Mouse (Mus musculus) heart, postnatal 36 days (tissue): ENCODE results near the gene Kcnip4. TPM values are rescaled to one million over a fixed set of nuclear protein-coding genes. Genes with fewer than 3 reads are reported as not detected.

Source experiments
- DNase-seq, 2 experiments: peaks; one replicate each; pipeline ENCODE4 v3.0.0; 2021 to 2022
- intact Hi-C: fragments of 180-260 bp; cut with DNase I; formaldehyde crosslinking; loops from one replicate; pipeline ENCODE4 v1.15.1; 2025
- total RNA-seq, 2 experiments: library from RNA; stranded (reverse); gene quantifications; 2 replicates each; pipeline ENCODE4 v1.2.3; 2021

The Kcnip4 gene
- total RNA-seq, 2 experiments from 2014 or later: not detected

DNA sequence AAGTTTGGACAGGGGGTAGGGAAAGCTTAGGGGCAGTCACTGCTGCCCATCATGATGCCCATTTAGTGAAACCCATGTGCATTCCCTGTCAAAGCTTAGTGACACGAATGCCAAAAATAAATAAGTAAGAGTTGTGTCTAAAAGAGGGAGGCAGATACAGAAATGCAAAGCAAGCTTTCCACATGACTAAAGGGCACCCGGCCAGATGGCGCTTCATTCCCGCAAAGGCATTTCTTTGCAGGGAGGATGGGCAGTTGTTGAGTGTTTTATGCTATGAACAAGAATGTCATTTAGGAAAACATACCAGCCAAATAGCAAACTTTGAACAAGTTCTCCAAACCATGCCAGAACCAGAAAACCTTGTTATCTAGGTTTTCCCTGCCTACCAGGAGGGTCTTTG, 265.4 kb downstream of the Kcnip4 start:
- intact Hi-C loops: no loop called here
- DNase-seq: no peak

- DNase-seq: no peak
- intact Hi-C loops: no loop called here
Measured at GRCm38 (mm10) chr5:49256850-49257249, 267.9 kb downstream of the Kcnip4 start.

- intact Hi-C loops: no loop called here
- DNase-seq: no peak
Measured at GRCm38 (mm10) chr5:49255983-49256382, 268.7 kb downstream of the Kcnip4 start.

GRCm38 (mm10) chr5:49247081-49247480, 277.6 kb downstream of the Kcnip4 start:
- intact Hi-C loops: no loop called here
- no peak for DNase-seq

DNA sequence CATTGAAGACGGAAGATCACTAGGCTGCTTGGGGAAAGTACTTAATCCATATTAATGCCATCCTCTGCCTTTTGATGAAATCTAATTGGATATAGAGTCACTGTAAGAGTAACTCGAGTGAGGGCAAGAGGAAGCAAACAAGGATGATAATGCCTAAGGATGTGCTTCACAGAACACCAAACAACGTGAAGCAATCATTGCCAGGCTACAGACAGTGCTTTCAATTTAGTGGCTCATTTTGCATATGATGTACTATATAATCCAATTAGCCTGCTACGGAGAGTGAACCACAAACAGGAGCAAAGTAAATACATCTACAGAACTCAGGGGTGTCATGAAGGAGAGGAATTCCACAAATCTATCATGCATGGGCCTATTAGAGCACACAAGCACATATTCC, 280.3 kb downstream of the Kcnip4 start:
- no peak for DNase-seq
- intact Hi-C loops: no loop called here

DNA sequence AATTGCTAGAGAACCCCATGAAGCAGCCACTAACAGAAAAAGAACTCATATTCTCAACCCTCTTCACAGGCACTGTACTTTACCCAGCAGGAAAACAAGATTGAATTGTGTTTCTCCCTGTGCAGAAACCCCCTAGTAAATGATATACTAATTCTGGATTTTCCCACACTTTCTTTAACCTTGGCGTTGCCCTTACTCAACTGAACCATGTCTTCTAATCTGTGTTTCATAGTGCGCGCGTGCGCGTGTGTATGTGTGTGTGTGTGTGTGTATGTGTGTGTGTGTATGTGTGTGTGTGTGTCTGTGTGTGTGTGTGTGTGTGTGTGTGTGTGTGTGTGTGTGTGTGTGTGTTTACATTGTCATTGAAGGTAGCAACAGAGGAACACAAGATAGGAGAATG, 283.0 kb downstream of the Kcnip4 start:
- DNase-seq: no peak
- intact Hi-C loops: no loop called here

DNA sequence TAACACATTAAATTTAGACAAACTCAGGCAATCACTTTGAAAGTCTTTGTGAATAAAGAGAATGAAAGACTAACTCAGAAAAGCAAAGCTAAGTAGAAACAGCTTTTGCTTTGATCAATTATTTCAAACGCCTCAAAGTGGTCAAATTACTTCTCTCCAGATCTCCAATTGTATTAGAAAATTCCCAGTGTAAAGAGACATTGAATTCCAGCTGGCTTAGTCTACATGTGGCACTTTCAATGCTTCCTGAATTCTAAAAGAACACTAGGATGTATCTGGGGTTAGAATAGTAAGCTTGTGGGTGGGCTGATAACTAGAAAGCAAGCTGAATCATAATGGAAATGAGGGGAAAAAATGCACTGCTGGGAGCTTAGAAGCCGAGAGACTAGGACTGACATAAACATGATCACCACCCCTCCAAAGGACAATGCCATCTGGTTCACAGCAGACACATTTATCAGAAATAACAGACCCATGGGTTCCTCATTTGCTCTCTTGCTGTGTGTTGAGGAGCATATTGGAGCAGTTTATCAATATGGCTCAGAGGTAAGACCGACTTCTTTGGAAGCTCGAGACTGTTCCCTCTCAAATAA, 323.4 kb downstream of the Kcnip4 start:
- DNase-seq: no peak
- intact Hi-C loops: no loop called here

- intact Hi-C loops: no loop called here
- no peak for DNase-seq
Measured at GRCm38 (mm10) chr5:49188236-49188635, 336.5 kb downstream of the Kcnip4 start.

- intact Hi-C loops: no loop called here
- no peak for DNase-seq
Measured at GRCm38 (mm10) chr5:49150116-49150811, 374.4 kb downstream of the Kcnip4 start.

DNA sequence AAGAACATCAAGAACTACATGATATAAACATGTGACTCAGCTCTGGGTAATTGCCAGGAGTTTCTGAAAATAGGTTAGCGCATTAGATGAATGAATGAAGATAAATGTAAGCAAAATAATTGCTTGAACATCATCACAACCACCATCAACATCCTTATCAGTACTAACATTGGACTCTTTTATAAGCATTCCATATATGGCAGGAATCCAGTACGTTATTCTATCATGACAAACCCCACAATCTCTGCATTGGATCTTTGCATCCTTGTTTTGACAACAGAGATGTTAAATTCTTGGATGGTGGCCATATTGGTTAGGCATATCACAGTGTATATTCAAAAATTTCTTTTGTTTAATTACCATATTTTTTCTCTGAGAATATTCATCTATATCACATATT, 375.0 kb downstream of the Kcnip4 start:
- no peak for DNase-seq

DNA sequence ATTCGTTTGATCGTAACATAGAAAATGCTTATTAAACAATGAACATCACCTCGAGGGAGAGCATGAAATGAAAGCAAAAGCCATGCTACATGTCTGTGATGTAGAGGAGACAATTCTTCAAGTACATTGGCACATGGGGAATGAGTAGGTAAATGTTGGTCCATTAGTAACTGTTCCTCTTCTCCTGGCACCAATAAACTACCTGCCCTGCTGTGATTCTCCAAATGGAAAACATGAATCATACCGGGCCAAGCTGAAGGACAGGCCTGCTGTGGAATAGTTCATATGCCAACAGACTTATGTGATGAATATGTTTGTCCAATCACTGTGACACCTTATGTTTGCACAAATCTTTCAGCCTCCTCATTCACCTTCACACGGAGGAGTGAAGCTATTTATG, 429.3 kb downstream of the Kcnip4 start:
- intact Hi-C loops: no loop called here
- no peak for DNase-seq

More for the DNA sequence above, 375.0 kb downstream of the Kcnip4 start:
- intact Hi-C loops: no loop called here

DNA sequence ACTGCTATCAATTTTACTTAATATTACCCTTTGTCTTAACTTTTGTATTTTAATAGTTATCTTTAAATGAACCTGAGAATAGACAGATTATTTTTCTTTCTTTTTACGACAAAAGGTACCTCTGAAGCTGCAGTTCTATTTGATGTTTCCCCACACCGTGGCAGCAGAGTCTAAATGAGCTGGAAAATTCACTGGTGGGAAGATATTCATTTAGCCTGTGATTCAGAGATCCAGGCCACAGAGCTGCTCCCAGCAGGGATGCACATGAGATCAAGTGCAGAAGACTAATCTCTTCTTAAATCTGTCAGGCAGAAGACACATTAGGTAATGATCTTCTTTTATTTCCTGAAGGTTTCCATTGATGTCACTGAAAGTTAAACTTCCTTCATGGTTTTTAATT, 429.8 kb downstream of the Kcnip4 start:
- no peak for DNase-seq
- intact Hi-C loops: no loop called here

DNA sequence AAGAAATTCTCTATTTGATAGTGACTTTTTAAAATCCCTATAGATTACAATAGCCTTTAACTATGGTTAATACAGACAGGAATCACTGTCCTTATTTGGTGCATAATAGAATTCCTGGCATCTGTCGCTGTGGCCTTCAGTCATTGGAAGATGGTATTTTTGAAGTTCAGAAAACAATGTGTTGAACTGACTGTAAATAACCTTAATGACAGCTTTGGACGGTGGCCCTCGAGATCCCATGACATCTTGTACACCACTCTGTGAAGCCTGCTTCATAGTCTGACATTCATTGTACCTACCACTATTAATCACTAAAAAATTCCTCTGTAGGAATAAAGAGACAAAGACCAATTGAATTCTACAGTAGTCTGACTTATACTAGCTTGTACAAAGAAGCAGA, 430.4 kb downstream of the Kcnip4 start:
- DNase-seq: no peak
- intact Hi-C loops: no loop called here

DNA sequence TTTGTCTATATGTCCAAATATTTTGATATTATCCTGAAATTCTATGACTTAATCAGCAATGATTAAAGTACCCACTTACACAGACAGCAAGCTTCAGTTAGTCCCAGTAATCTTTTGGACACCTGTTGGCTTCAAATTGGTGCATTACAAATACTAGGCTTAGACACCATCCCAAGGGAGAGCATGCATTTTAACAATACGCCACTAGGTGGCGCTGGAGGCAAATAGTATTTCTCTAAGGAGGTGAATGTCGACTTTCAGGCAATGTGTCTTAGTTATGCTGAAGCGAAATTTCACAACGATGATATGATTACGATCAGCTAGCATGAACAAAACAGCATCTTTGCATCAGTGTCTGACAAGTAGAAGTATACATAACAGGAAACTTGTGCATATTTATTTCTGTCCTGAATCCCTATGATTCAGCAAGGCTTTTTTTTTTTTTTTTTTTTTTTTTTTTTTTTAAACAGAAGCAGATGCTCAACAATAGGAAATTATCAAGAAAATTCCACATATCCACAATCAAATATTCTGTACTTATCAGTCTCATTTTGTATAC, 434.5 kb downstream of the Kcnip4 start:
- intact Hi-C loops: loop anchor here (1.0 kb wide), 1 partner anchor 260 kb away; no protein-coding TSS in a partner anchor
- DNase-seq: peak; percentile 37 to 73

GRCm38 (mm10) chr5:49065646-49066045, 459.1 kb downstream of the Kcnip4 start:
- DNase-seq: no peak
- intact Hi-C loops: no loop called here

DNA sequence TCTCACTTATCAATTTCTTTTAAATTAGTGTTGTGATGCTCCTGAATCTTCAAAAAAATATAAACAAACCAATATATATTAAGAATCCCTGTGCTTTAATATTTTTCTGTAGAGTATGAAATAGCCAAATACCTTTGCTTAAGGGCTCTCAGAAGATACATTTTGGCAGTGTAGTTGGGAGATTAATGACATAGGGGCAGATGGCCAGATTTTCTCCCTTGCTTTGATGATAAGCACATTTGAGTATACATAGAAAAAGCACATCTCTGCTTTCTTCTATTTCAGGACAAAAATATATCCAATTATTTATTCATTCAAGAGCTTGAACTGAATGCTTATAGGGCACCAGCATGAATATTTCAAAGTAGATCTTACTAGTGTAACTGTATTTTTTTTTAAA, 465.8 kb downstream of the Kcnip4 start:
- intact Hi-C loops: no loop called here
- DNase-seq: no peak

GRCm38 (mm10) chr5:49057636-49058340, 466.9 kb downstream of the Kcnip4 start:
- intact Hi-C loops: no loop called here
- DNase-seq: no peak

DNA sequence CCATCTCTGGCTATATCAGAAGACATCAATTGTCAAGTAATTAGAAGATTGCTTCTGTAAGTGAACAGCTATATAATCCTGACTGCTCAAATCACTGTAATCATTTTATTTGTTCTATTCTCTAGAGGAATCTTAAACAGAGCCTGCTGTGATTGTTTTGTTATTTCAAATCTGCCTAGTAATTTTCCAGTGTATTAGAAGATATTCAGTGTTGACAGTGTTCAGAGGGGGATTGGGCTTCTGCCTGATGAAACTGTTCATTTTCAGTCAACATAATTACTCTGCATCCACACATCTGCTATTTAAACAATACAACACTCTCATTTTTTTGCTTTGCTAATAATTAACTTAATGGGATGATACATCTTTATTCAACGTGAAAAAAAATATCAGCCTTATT, 476.7 kb downstream of the Kcnip4 start:
- intact Hi-C loops: no loop called here
- no peak for DNase-seq

DNA sequence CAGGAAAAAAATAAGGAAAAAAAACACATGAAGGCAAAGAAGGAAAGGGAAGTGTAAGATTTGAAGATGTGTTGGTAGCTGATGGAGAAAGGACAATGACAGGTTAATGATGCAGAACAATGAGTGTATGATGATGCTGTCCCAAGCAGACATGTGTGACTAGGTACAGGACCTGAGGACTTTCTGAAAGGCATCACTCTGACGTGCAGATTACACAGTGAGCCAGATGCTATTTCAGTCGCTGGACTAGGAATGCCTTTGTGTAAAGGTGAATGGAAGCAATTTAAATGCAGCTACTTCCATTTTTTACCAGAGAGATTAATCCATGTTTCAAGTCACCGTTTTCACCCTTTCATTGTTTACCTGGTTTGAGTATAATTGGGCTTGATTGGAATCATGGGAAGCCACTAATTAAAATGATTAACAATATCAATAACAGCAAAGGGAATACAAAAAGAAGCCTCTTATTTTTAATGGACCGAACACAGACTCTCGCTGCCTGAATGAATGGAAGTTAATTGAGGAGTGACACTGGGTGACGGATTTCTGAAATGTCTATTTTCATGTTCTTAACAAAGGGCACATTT, 483.4 kb downstream of the Kcnip4 start:
- intact Hi-C loops: no loop called here
- DNase-seq: no peak

- intact Hi-C loops: no loop called here
- no peak for DNase-seq
Measured at GRCm38 (mm10) chr5:48997359-48997758, 527.3 kb downstream of the Kcnip4 start.

GRCm38 (mm10) chr5:48989145-48989659, 535.5 kb downstream of the Kcnip4 start:
- intact Hi-C loops: no loop called here
- no peak for DNase-seq
